Mouse (Mus musculus): Measurements from ENCODE around the gene Psen2. TPM values are rescaled to one million over a fixed set of nuclear protein-coding genes. Genes with fewer than 3 reads are reported as not detected.

Gene Psen2
- polyA plus RNA-seq, 1 experiment from 2014 or later: 4.4 TPM

GRCm38 (mm10) chr1:180300997-180301396 is 37.8 kb upstream of the Psen2 start:
- no peaks in the 10 kb centered on the region for H3K36me3 ChIP-seq (ENCODE audit: control insufficient read depth, insufficient read depth, low read length)
- no peaks in the 10 kb centered on the region for H3K9me3 ChIP-seq (ENCODE audit: control insufficient read depth, low read length)
- no peak for DNase-seq (ENCODE audit: low spot score)
- H3K27me3 ChIP-seq (ENCODE audit: control insufficient read depth, insufficient read depth, low read length): no peaks in the 10 kb centered on the region
- 51% methylated on average over 4 of the region's 4 CpGs for WGBS
- no peak for ATAC-seq (ENCODE audit: low FRiP score)
- H3K27ac ChIP-seq (ENCODE audit: low read depth, low read length): no peak overlapping the region
- no peak overlapping the region for H3K9ac ChIP-seq (ENCODE audit: low read depth, low read length)
- H3K4me3 ChIP-seq (ENCODE audit: low read depth, low read length): no peak overlapping the region
- no peak overlapping the region for H3K4me2 ChIP-seq (replicated peaks; ENCODE audit: low read depth, low read length)
- peaks cover 3% of the 10 kb centered on the region; the same call in 1 of the 2 replicates for H3K4me1 ChIP-seq (replicated peaks; ENCODE audit: control insufficient read depth, insufficient read depth, low read length)

GRCm38 (mm10) chr1:180300292-180300691 is 37.1 kb upstream of the Psen2 start:
- Histone ChIP-seq H3K9ac (ENCODE audit: low read depth, low read length) (no peak overlapping the region), H3K36me3 (ENCODE audit: control insufficient read depth, insufficient read depth, low read length) (no peaks in the 10 kb centered on the region), H3K27me3 (ENCODE audit: control insufficient read depth, insufficient read depth, low read length) (no peaks in the 10 kb centered on the region), H3K4me1 (replicated peaks; ENCODE audit: control insufficient read depth, insufficient read depth, low read length) (peaks cover 3% of the 10 kb centered on the region; the same call in 1 of the 2 replicates), H3K4me2 (replicated peaks; ENCODE audit: low read depth, low read length) (no peak overlapping the region), H3K27ac (ENCODE audit: low read depth, low read length) (no peak overlapping the region), H3K4me3 (ENCODE audit: low read depth, low read length) (no peak overlapping the region), H3K9me3 (ENCODE audit: control insufficient read depth, low read length) (no peaks in the 10 kb centered on the region)
- ATAC-seq (ENCODE audit: low FRiP score) (no peak), DNase-seq (ENCODE audit: low spot score) (no peak)
- 94% methylated on average over 4 of the region's 4 CpGs for WGBS

GRCm38 (mm10) chr1:180299697-180300096 is 36.5 kb upstream of the Psen2 start:
- 94% methylated on average over 4 of the region's 4 CpGs for WGBS
- no peak for DNase-seq (ENCODE audit: low spot score)
- Histone ChIP-seq H3K36me3 (ENCODE audit: control insufficient read depth, insufficient read depth, low read length) (no peaks in the 10 kb centered on the region), H3K9me3 (ENCODE audit: control insufficient read depth, low read length) (no peaks in the 10 kb centered on the region), H3K27me3 (ENCODE audit: control insufficient read depth, insufficient read depth, low read length) (no peaks in the 10 kb centered on the region), H3K4me3 (ENCODE audit: low read depth, low read length) (no peak overlapping the region), H3K9ac (ENCODE audit: low read depth, low read length) (no peak overlapping the region), H3K4me1 (replicated peaks; ENCODE audit: control insufficient read depth, insufficient read depth, low read length) (peaks cover 3% of the 10 kb centered on the region; the same call in 1 of the 2 replicates), H3K4me2 (replicated peaks; ENCODE audit: low read depth, low read length) (no peak overlapping the region), H3K27ac (ENCODE audit: low read depth, low read length) (no peak overlapping the region)
- ATAC-seq (ENCODE audit: low FRiP score): no peak

GRCm38 (mm10) chr1:180296088-180296487 is 32.9 kb upstream of the Psen2 start:
- H3K9ac ChIP-seq (ENCODE audit: low read depth, low read length): no peak overlapping the region
- H3K36me3 ChIP-seq (ENCODE audit: control insufficient read depth, insufficient read depth, low read length): no peaks in the 10 kb centered on the region
- H3K4me1 ChIP-seq (replicated peaks; ENCODE audit: control insufficient read depth, insufficient read depth, low read length): no peaks in the 10 kb centered on the region
- H3K9me3 ChIP-seq (ENCODE audit: control insufficient read depth, low read length): no peaks in the 10 kb centered on the region
- 90% methylated on average over 9 of the region's 9 CpGs for WGBS
- H3K27ac ChIP-seq (ENCODE audit: low read depth, low read length): no peak overlapping the region
- DNase-seq (ENCODE audit: low spot score): no peak
- H3K4me3 ChIP-seq (ENCODE audit: low read depth, low read length): no peak overlapping the region
- H3K4me2 ChIP-seq (replicated peaks; ENCODE audit: low read depth, low read length): no peak overlapping the region
- ATAC-seq (ENCODE audit: low FRiP score): no peak
- H3K27me3 ChIP-seq (ENCODE audit: control insufficient read depth, insufficient read depth, low read length): no peaks in the 10 kb centered on the region

- Histone ChIP-seq H3K36me3 (ENCODE audit: control insufficient read depth, insufficient read depth, low read length) (no peaks in the 10 kb centered on the region), H3K9ac (ENCODE audit: low read depth, low read length) (no peak overlapping the region)
- 81% methylated on average over 4 of the region's 4 CpGs for WGBS
Observed at GRCm38 (mm10) chr1:180290358-180290757, 27.1 kb upstream of the Psen2 start.

GRCm38 (mm10) chr1:180289788-180290187 is 26.6 kb upstream of the Psen2 start:
- no peak overlapping the region for H3K4me2 ChIP-seq (replicated peaks; ENCODE audit: low read depth, low read length)
- no peak overlapping the region for H3K27ac ChIP-seq (ENCODE audit: low read depth, low read length)
- H3K4me1 ChIP-seq (replicated peaks; ENCODE audit: control insufficient read depth, insufficient read depth, low read length): no peaks in the 10 kb centered on the region
- no peak for ATAC-seq (ENCODE audit: low FRiP score)
- no peak for DNase-seq (ENCODE audit: low spot score)
- no peaks in the 10 kb centered on the region for H3K36me3 ChIP-seq (ENCODE audit: control insufficient read depth, insufficient read depth, low read length)
- H3K27me3 ChIP-seq (ENCODE audit: control insufficient read depth, insufficient read depth, low read length): no peaks in the 10 kb centered on the region
- H3K9me3 ChIP-seq (ENCODE audit: control insufficient read depth, low read length): no peaks in the 10 kb centered on the region
- H3K9ac ChIP-seq (ENCODE audit: low read depth, low read length): no peak overlapping the region
- H3K4me3 ChIP-seq (ENCODE audit: low read depth, low read length): no peak overlapping the region
- WGBS: 84% methylated on average over 5 of the region's 5 CpGs

More at GRCm38 (mm10) chr1:180290358-180290757, 27.1 kb upstream of the Psen2 start:
- no peak overlapping the region for H3K4me2 ChIP-seq (replicated peaks; ENCODE audit: low read depth, low read length)
- H3K27me3 ChIP-seq (ENCODE audit: control insufficient read depth, insufficient read depth, low read length): no peaks in the 10 kb centered on the region
- H3K9me3 ChIP-seq (ENCODE audit: control insufficient read depth, low read length): no peaks in the 10 kb centered on the region
- ATAC-seq (ENCODE audit: low FRiP score) (no peak), DNase-seq (ENCODE audit: low spot score) (no peak)
- no peak overlapping the region for H3K4me3 ChIP-seq (ENCODE audit: low read depth, low read length)
- H3K27ac ChIP-seq (ENCODE audit: low read depth, low read length): no peak overlapping the region
- H3K4me1 ChIP-seq (replicated peaks; ENCODE audit: control insufficient read depth, insufficient read depth, low read length): no peaks in the 10 kb centered on the region

GRCm38 (mm10) chr1:180288872-180289468 is 25.7 kb upstream of the Psen2 start:
- no peaks in the 10 kb centered on the region for H3K36me3 ChIP-seq (ENCODE audit: control insufficient read depth, insufficient read depth, low read length)
- H3K27me3 ChIP-seq (ENCODE audit: control insufficient read depth, insufficient read depth, low read length): no peaks in the 10 kb centered on the region
- H3K4me2 ChIP-seq (replicated peaks; ENCODE audit: low read depth, low read length): no peak overlapping the region
- H3K9me3 ChIP-seq (ENCODE audit: control insufficient read depth, low read length): no peaks in the 10 kb centered on the region
- no peak overlapping the region for H3K4me3 ChIP-seq (ENCODE audit: low read depth, low read length)
- H3K4me1 ChIP-seq (replicated peaks; ENCODE audit: control insufficient read depth, insufficient read depth, low read length): peaks cover 3% of the 10 kb centered on the region; the same call in 1 of the 2 replicates
- ATAC-seq (ENCODE audit: low FRiP score) (no peak), DNase-seq (ENCODE audit: low spot score) (no peak)
- H3K27ac ChIP-seq (ENCODE audit: low read depth, low read length): no peak overlapping the region
- 84% methylated on average over 7 of the region's 7 CpGs for WGBS
- no peak overlapping the region for H3K9ac ChIP-seq (ENCODE audit: low read depth, low read length)

GRCm38 (mm10) chr1:180288227-180288626 is 25.0 kb upstream of the Psen2 start:
- ATAC-seq (ENCODE audit: low FRiP score) (no peak), DNase-seq (ENCODE audit: low spot score) (no peak)
- Histone ChIP-seq H3K36me3 (ENCODE audit: control insufficient read depth, insufficient read depth, low read length) (no peaks in the 10 kb centered on the region), H3K27me3 (ENCODE audit: control insufficient read depth, insufficient read depth, low read length) (no peaks in the 10 kb centered on the region), H3K9ac (ENCODE audit: low read depth, low read length) (no peak overlapping the region), H3K27ac (ENCODE audit: low read depth, low read length) (no peak overlapping the region), H3K4me1 (replicated peaks; ENCODE audit: control insufficient read depth, insufficient read depth, low read length) (peaks cover 5% of the 10 kb centered on the region; the same call in 1 of the 2 replicates), H3K4me3 (ENCODE audit: low read depth, low read length) (no peak overlapping the region), H3K4me2 (replicated peaks; ENCODE audit: low read depth, low read length) (no peak overlapping the region), H3K9me3 (ENCODE audit: control insufficient read depth, low read length) (no peaks in the 10 kb centered on the region)
- WGBS: 81% methylated on average over 7 of the region's 7 CpGs

GRCm38 (mm10) chr1:180286081-180286831 is 23.0 kb upstream of the Psen2 start:
- H3K36me3 ChIP-seq (ENCODE audit: control insufficient read depth, insufficient read depth, low read length): no peaks in the 10 kb centered on the region
- 68% methylated on average over 15 of the region's 15 CpGs for WGBS
- ATAC-seq (ENCODE audit: low FRiP score): no peak

More at GRCm38 (mm10) chr1:180286081-180286831, 23.0 kb upstream of the Psen2 start:
- no peaks in the 10 kb centered on the region for H3K27me3 ChIP-seq (ENCODE audit: control insufficient read depth, insufficient read depth, low read length)
- peaks cover 5% of the 10 kb centered on the region; the same call in 1 of the 2 replicates for H3K4me1 ChIP-seq (replicated peaks; ENCODE audit: control insufficient read depth, insufficient read depth, low read length)
- no peak for DNase-seq (ENCODE audit: low spot score)
- H3K9ac ChIP-seq (ENCODE audit: low read depth, low read length): no peak overlapping the region
- no peaks in the 10 kb centered on the region for H3K9me3 ChIP-seq (ENCODE audit: control insufficient read depth, low read length)
- H3K27ac ChIP-seq (ENCODE audit: low read depth, low read length): no peak overlapping the region
- no peak overlapping the region for H3K4me2 ChIP-seq (replicated peaks; ENCODE audit: low read depth, low read length)
- no peak overlapping the region for H3K4me3 ChIP-seq (ENCODE audit: low read depth, low read length)
